23 mouse cellular contexts compared by ENCODE assay signal in the genomic region with DNA sequence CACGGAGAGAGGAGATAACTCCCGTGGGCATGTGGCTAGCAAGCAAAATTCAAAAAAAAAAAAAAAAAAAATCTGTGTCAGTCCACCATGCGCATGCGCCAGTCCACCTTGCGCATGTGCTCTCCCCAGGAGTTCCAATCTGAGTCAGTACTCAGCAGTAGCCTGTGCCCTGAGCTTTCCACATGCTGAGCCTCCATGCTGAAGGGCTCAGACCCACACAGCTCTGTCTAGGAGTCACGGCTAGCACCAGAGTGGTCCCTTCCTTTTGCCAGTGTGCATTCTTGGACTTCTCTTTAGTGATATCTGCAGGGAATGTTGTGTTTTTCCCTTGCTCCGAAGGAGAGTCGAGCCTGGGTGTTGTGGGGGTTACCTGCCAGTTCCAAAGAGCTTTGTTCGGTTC.
"Had no signal": no experiment of that assay in that cellular context is flagged by ENCODE, and none has a peak within 500 bp of the region (broad histone marks: within the 10 kb centered on the region; RNA-seq: fewer than 3 reads in every experiment).

No protein-coding gene starts in this region.

- H3K27ac ChIP-seq: hindbrain, embryonic 12.5 days; hindbrain, embryonic 15.5 days; hindbrain, postnatal 0 days; kidney, embryonic 15.5 days; kidney, postnatal 0 days; limb, embryonic 13.5 days; limb, embryonic 15.5 days; liver, embryonic 12.5 days; liver, embryonic 14.5 days had no signal

- H3K4me1 ChIP-seq: hindbrain, embryonic 15.5 days; liver, embryonic 12.5 days had no signal

- H3K9ac ChIP-seq: heart, embryonic 12.5 days; hindbrain, embryonic 12.5 days; hindbrain, embryonic 15.5 days; kidney, embryonic 15.5 days; limb, embryonic 13.5 days; limb, embryonic 15.5 days; liver, embryonic 12.5 days; liver, embryonic 14.5 days had no signal

- H3K36me3 ChIP-seq: heart, embryonic 12.5 days; hindbrain, embryonic 12.5 days; hindbrain, embryonic 15.5 days; kidney, embryonic 15.5 days; limb, embryonic 13.5 days; limb, embryonic 15.5 days; liver, embryonic 12.5 days had no signal

- H3K4me2 ChIP-seq: heart, embryonic 12.5 days; hindbrain, embryonic 12.5 days; hindbrain, embryonic 15.5 days; kidney, embryonic 15.5 days; limb, embryonic 13.5 days; limb, embryonic 15.5 days; liver, embryonic 12.5 days had no signal

- H3K9me3 ChIP-seq: heart, embryonic 12.5 days; hindbrain, embryonic 12.5 days; hindbrain, embryonic 15.5 days; kidney, embryonic 15.5 days; limb, embryonic 13.5 days; limb, embryonic 15.5 days; liver, embryonic 12.5 days had no signal

- DNase-seq: gastrocnemius, postnatal 14 days; gastrocnemius, postnatal 36 days; heart, adult 18-20 months; heart, postnatal 10 days; kidney, adult 11 months; kidney, adult 2 months; kidney, adult 9 months; kidney, postnatal 14 days; kidney, postnatal 36 days; layer of hippocampus, adult 9-11 months; layer of hippocampus, postnatal 36 days; left cerebral cortex, postnatal 4 days had no signal

- H3K4me3 ChIP-seq: heart, embryonic 12.5 days; hindbrain, embryonic 12.5 days; hindbrain, embryonic 15.5 days; kidney, embryonic 15.5 days; limb, embryonic 13.5 days; limb, embryonic 15.5 days; liver, embryonic 12.5 days had no signal

- H3K27me3 ChIP-seq: heart, embryonic 12.5 days; hindbrain, embryonic 12.5 days; hindbrain, embryonic 15.5 days; kidney, embryonic 15.5 days; limb, embryonic 13.5 days; limb, embryonic 15.5 days; liver, embryonic 12.5 days had no signal

- ATAC-seq: hindbrain, postnatal 0 days; intestine, embryonic 16.5 days; liver, embryonic 12.5 days had no signal
